Mouse (Mus musculus) stomach, postnatal 0 days (tissue): ENCODE results near the gene Clca3a2.

Source experiments
- CTCF ChIP-seq: IDR thresholded peaks from 2 replicates; pipeline ENCODE4 v1.5.1; 2016; ENCODE audit warnings: antibody characterized with exemption, low read depth, mild to moderate bottlenecking, moderate library complexity
- EP300 ChIP-seq: optimal IDR thresholded peaks from 2 replicates; pipeline ENCODE3; 2016; ENCODE audit warnings: antibody characterized with exemption

- TF ChIP-seq CTCF (no peak), EP300 (no peak)
These were observed 54.1 kb downstream of the Clca3a2 start for GRCm38 (mm10) chr3:144765161-144765560.
